Mouse (Mus musculus) megakaryocyte, embryonic 14.5 days (primary cell): Measurements from ENCODE around the gene Rab28.

Source experiments
- FLI1 ChIP-seq: IDR thresholded peaks from 2 replicates; pipeline ENCODE4 v1.6.1; 2012; ENCODE audit warnings: low read length, inconsistent platforms, mixed read lengths
- GATA1 ChIP-seq: IDR thresholded peaks from 3 replicates; pipeline ENCODE4 v1.6.1; 2012; ENCODE audit warnings: mixed read lengths, low read length, inconsistent platforms, borderline replicate concordance

DNA sequence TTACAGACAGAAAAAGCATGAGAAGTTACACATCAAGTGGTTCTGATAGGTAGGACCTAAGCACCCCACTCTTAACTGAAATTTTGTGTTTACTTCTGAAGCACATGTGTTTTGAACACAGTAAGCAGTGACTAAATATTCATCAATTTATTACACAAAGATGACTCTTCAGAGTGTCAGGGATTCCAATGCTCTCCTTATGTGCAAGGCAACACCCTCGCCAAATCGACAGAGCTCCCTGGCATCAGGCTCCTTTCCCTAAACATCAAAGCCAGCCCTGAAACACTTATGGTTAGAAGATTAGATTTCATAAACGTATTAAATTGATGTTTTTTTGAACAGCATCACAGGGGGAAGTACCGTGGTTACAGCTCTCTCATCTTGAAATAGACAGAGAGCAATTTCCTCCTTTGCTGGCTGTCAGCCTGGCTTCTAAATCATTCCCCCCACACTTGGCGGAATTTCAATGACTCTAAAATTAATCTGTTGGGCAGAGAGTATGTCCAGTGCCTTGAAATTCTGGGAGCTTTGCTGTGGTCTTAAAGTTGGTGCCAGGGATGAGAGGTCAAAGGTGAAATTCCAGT, 97.4 kb downstream of the Rab28 start:
- TF ChIP-seq GATA1 (no peak), FLI1 (no peak)
